Mouse (Mus musculus): ENCODE measurements around the gene Cobll1. TPM values are rescaled to one million over a fixed set of nuclear protein-coding genes. Genes with fewer than 3 reads are reported as not detected.

Gene Cobll1
- total and polyA plus RNA-seq, 2 experiments, result 10.0 to 13.6 TPM

GRCm38 (mm10) chr2:65199706-65200105 lies 39.5 kb downstream of the Cobll1 start:
- WGBS, result 87% methylated on average over 9 of the region's 9 CpGs
- no peaks in the 10 kb centered on the region for H3K36me3 ChIP-seq (ENCODE audit: control insufficient read depth, insufficient read depth, low read length)
- H3K79me2 ChIP-seq (ENCODE audit: control insufficient read depth, insufficient read depth, low read length), result peaks cover 31% of the 10 kb centered on the region; the same call in 1 of the 2 replicates
- H3K27ac ChIP-seq (replicated peaks; ENCODE audit: insufficient read depth, low read depth, low read length), result no peak overlapping the region
- TF ChIP-seq CTCF (IDR thresholded peaks at IDR 0.05; ENCODE audit: low read depth, low read length), result no peak
- no peak for TF ChIP-seq POLR2A (IDR thresholded peaks at IDR 0.05; ENCODE audit: extremely low read depth, insufficient read depth, low read length)
- no peak overlapping the region for H3K9ac ChIP-seq (ENCODE audit: low read depth, low read length)
- H3K4me3 ChIP-seq (ENCODE audit: insufficient read depth, low read depth, low read length), result no peak overlapping the region
- no peaks in the 10 kb centered on the region for H3K27me3 ChIP-seq (ENCODE audit: control insufficient read depth, insufficient read depth, low read length)
- no peak for DNase-seq (ENCODE audit: extremely low read depth, low read depth, low spot score)
- H3K4me1 ChIP-seq (ENCODE audit: control insufficient read depth, insufficient read depth, low read length), result peaks cover 2% of the 10 kb centered on the region; the same call in 1 of the 2 replicates

GRCm38 (mm10) chr2:65198605-65199004 lies 40.6 kb downstream of the Cobll1 start:
- peaks cover 2% of the 10 kb centered on the region; the same call in 1 of the 2 replicates for H3K4me1 ChIP-seq (ENCODE audit: control insufficient read depth, insufficient read depth, low read length)
- no peak for TF ChIP-seq POLR2A (IDR thresholded peaks at IDR 0.05; ENCODE audit: extremely low read depth, insufficient read depth, low read length)
- no peak overlapping the region for H3K4me3 ChIP-seq (ENCODE audit: insufficient read depth, low read depth, low read length)
- no peak overlapping the region for H3K27ac ChIP-seq (replicated peaks; ENCODE audit: insufficient read depth, low read depth, low read length)
- peaks cover 28% of the 10 kb centered on the region; the same call in 1 of the 2 replicates for H3K79me2 ChIP-seq (ENCODE audit: control insufficient read depth, insufficient read depth, low read length)
- WGBS, result 94% methylated on average over 3 of the region's 3 CpGs
- H3K27me3 ChIP-seq (ENCODE audit: control insufficient read depth, insufficient read depth, low read length), result no peaks in the 10 kb centered on the region
- H3K9ac ChIP-seq (ENCODE audit: low read depth, low read length), result no peak overlapping the region
- H3K36me3 ChIP-seq (ENCODE audit: control insufficient read depth, insufficient read depth, low read length), result no peaks in the 10 kb centered on the region
- DNase-seq (ENCODE audit: extremely low read depth, low read depth, low spot score), result no peak

- Histone ChIP-seq H3K79me2 (ENCODE audit: control insufficient read depth, insufficient read depth, low read length) (peaks cover 34% of the 10 kb centered on the region; the same call in 1 of the 2 replicates), H3K4me1 (ENCODE audit: control insufficient read depth, insufficient read depth, low read length) (peaks cover 2% of the 10 kb centered on the region; the same call in 1 of the 2 replicates), H3K27me3 (ENCODE audit: control insufficient read depth, insufficient read depth, low read length) (no peaks in the 10 kb centered on the region), H3K27ac (replicated peaks; ENCODE audit: insufficient read depth, low read depth, low read length) (no peak overlapping the region), H3K4me3 (ENCODE audit: insufficient read depth, low read depth, low read length) (no peak overlapping the region), H3K36me3 (ENCODE audit: control insufficient read depth, insufficient read depth, low read length) (no peaks in the 10 kb centered on the region), H3K9ac (ENCODE audit: low read depth, low read length) (no peak overlapping the region)
- WGBS, result 98% methylated on average over 1 of the region's 1 CpGs
- no peak for TF ChIP-seq CTCF (IDR thresholded peaks at IDR 0.05; ENCODE audit: low read depth, low read length)
- TF ChIP-seq POLR2A (IDR thresholded peaks at IDR 0.05; ENCODE audit: extremely low read depth, insufficient read depth, low read length), result no peak
- DNase-seq (ENCODE audit: extremely low read depth, low read depth, low spot score), result peak; percentile 80
Observed at GRCm38 (mm10) chr2:65196994-65197393, 42.2 kb downstream of the Cobll1 start.

GRCm38 (mm10) chr2:65195233-65196010 lies 43.8 kb downstream of the Cobll1 start:
- Histone ChIP-seq H3K79me2 (ENCODE audit: control insufficient read depth, insufficient read depth, low read length) (peaks cover 25% of the 10 kb centered on the region; the same call in 1 of the 2 replicates), H3K27ac (replicated peaks; ENCODE audit: insufficient read depth, low read depth, low read length) (no peak overlapping the region), H3K4me3 (ENCODE audit: insufficient read depth, low read depth, low read length) (no peak overlapping the region), H3K9ac (ENCODE audit: low read depth, low read length) (no peak overlapping the region), H3K36me3 (ENCODE audit: control insufficient read depth, insufficient read depth, low read length) (no peaks in the 10 kb centered on the region), H3K27me3 (ENCODE audit: control insufficient read depth, insufficient read depth, low read length) (no peaks in the 10 kb centered on the region), H3K4me1 (ENCODE audit: control insufficient read depth, insufficient read depth, low read length) (no peaks in the 10 kb centered on the region; the same call in 1 of the 2 replicates)
- 88% methylated on average over 9 of the region's 9 CpGs for WGBS
- TF ChIP-seq POLR2A (IDR thresholded peaks at IDR 0.05; ENCODE audit: extremely low read depth, insufficient read depth, low read length) (no peak), CTCF (IDR thresholded peaks at IDR 0.05; ENCODE audit: low read depth, low read length) (no peak)
- DNase-seq (ENCODE audit: extremely low read depth, low read depth, low spot score), result no peak

GRCm38 (mm10) chr2:65193091-65193795 lies 46.0 kb downstream of the Cobll1 start:
- peak; percentile 48 for DNase-seq (ENCODE audit: extremely low read depth, low read depth, low spot score)
- no peaks in the 10 kb centered on the region for H3K27me3 ChIP-seq (ENCODE audit: control insufficient read depth, insufficient read depth, low read length)
- H3K9ac ChIP-seq (ENCODE audit: low read depth, low read length), result no peak overlapping the region
- H3K4me1 ChIP-seq (ENCODE audit: control insufficient read depth, insufficient read depth, low read length), result peaks cover 4% of the 10 kb centered on the region
- no peak overlapping the region for H3K4me3 ChIP-seq (ENCODE audit: insufficient read depth, low read depth, low read length)
- TF ChIP-seq CTCF (IDR thresholded peaks at IDR 0.05; ENCODE audit: low read depth, low read length) (no peak), POLR2A (IDR thresholded peaks at IDR 0.05; ENCODE audit: extremely low read depth, insufficient read depth, low read length) (no peak)
- H3K36me3 ChIP-seq (ENCODE audit: control insufficient read depth, insufficient read depth, low read length), result no peaks in the 10 kb centered on the region
- 75% methylated on average over 12 of the region's 12 CpGs for WGBS
- no peak overlapping the region for H3K27ac ChIP-seq (replicated peaks; ENCODE audit: insufficient read depth, low read depth, low read length)
- peaks cover 16% of the 10 kb centered on the region; the same call in 1 of the 2 replicates for H3K79me2 ChIP-seq (ENCODE audit: control insufficient read depth, insufficient read depth, low read length)

Measured in liver, adult 2 months (tissue).